Mouse (Mus musculus) forebrain, embryonic 11.5 days (tissue): ENCODE measurements at regions not wholly inside any gene's neighbourhood (a gene's known extent, or its start where the extent isn't known, plus 50 kb on each side); places are given as distances from the start of the nearest gene placed in this dataset.
A peak's percentile ranks its signal among the peaks of the same experiment; 100 is the strongest.

Experiments
- ATAC-seq: fragments of 200-750 bp; cut with Nextera tagmentation; replicated peaks from 2 replicates; pipeline ENCODE4 v1.8.0; 2017; ENCODE audit warnings: moderate TSS enrichment; ENCODE audit not compliant: low FRiP score
- DNase-seq: peaks from one replicate; pipeline ENCODE4 v3.0.0-alpha.2; 2017; ENCODE audit warnings: low spot score
- H3K27ac ChIP-seq: fragments of 300-500 bp; sonication (generic); 2 replicates; pipeline ENCODE4 v1.5.1; 2014; ENCODE audit warnings: low read depth, low read length
- H3K27me3 ChIP-seq: fragments of 300-500 bp; sonication (generic); 2 replicates; pipeline ENCODE4 v1.6.1; 2014; ENCODE audit warnings: mild to moderate bottlenecking, low read length, mixed read lengths; ENCODE audit not compliant: control insufficient read depth, insufficient read depth
- H3K36me3 ChIP-seq: fragments of 300-500 bp; sonication (generic); 2 replicates; pipeline ENCODE4 v1.6.1; 2014; ENCODE audit warnings: mild to moderate bottlenecking, low read length, moderate library complexity, mixed read lengths; ENCODE audit not compliant: control insufficient read depth, insufficient read depth
- H3K4me1 ChIP-seq: fragments of 300-500 bp; sonication (generic); replicated peaks from 2 replicates; pipeline ENCODE4 v1.6.1; 2014; ENCODE audit warnings: low read length, mixed read lengths; ENCODE audit not compliant: control insufficient read depth, insufficient read depth
- H3K4me2 ChIP-seq: fragments of 300-500 bp; sonication (generic); 2 replicates; pipeline ENCODE4 v1.6.1; 2014; ENCODE audit warnings: low read depth, mild to moderate bottlenecking, low read length, moderate library complexity, mixed read lengths; ENCODE audit not compliant: severe bottlenecking
- H3K4me3 ChIP-seq: fragments of 300-500 bp; sonication (generic); 2 replicates; pipeline ENCODE4 v1.5.1; 2014; ENCODE audit warnings: low read depth, low read length
- H3K9ac ChIP-seq: fragments of 300-500 bp; sonication (generic); 2 replicates; pipeline ENCODE4 v1.6.1; 2014; ENCODE audit warnings: low read length
- H3K9me3 ChIP-seq: fragments of 300-500 bp; sonication (generic); 2 replicates; pipeline ENCODE4 v1.6.1; 2016; ENCODE audit warnings: low read length, mixed read lengths; ENCODE audit not compliant: control insufficient read depth
- WGBS: fragments of 180-500 bp; shearing (Covaris S2); extraction: QIAGEN DNeasy Blood & Tissue Kit; methylation state at CpG from one replicate; pipeline ENCODE4 v1.1.7; 2014; 5-methylcytosine and 5-hydroxymethylcytosine counted together

DNA sequence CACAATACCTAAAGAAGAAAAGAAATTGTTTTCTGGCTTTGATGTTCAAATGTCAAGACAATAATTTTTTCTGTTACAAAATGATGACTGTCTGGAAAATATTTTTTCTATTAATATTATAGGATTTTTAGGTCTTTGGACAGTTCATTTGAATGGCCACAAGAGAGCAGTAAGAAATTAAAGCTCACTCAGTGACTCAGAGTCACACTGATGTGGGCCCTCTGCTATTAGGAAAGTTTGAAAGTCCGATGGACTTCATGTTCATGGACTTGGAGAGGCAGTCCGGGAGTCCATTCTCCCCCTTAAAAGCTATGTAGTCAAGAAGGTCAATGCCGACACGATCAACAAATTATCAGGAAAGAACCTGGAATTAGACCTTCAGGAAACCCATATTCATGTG lies 657.0 kb downstream of the Mecom start:
- Histone ChIP-seq H3K9ac (no peak overlapping the region), H3K36me3 (no peaks in the 10 kb centered on the region), H3K27ac (no peak overlapping the region), H3K4me3 (no peak overlapping the region), H3K4me2 (no peak overlapping the region), H3K27me3 (no peaks in the 10 kb centered on the region), H3K9me3 (no peaks in the 10 kb centered on the region), H3K4me1 (no peaks in the 10 kb centered on the region)
- ATAC-seq, result no peak
- no peak for DNase-seq
- 89% methylated on average over 4 of the region's 4 CpGs for WGBS

DNA sequence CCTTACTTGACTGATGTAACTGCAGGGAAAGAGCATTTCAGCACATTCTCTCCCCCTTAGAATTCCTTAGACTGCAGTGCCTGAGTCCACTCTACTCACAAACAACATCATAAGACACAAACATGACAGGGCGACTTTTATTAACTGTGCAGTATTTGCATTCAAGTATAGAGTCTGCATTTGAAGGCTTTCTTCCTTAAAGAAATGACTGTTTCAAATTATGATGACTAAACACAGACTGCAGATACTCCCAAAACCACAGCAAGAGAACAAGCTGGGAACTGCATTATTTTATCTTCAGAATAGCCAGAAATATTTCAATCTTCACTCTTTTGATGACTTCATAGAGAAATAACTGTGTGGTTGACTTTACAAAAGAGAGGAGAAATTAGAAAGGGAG lies 657.5 kb downstream of the Mecom start:
- Histone ChIP-seq H3K27ac (no peak overlapping the region), H3K9ac (no peak overlapping the region), H3K36me3 (no peaks in the 10 kb centered on the region), H3K27me3 (no peaks in the 10 kb centered on the region), H3K9me3 (no peaks in the 10 kb centered on the region), H3K4me3 (no peak overlapping the region), H3K4me1 (no peaks in the 10 kb centered on the region), H3K4me2 (no peak overlapping the region)
- ATAC-seq (no peak), DNase-seq (no peak)
- WGBS, result 90% methylated on average over 1 of the region's 1 CpGs

DNA sequence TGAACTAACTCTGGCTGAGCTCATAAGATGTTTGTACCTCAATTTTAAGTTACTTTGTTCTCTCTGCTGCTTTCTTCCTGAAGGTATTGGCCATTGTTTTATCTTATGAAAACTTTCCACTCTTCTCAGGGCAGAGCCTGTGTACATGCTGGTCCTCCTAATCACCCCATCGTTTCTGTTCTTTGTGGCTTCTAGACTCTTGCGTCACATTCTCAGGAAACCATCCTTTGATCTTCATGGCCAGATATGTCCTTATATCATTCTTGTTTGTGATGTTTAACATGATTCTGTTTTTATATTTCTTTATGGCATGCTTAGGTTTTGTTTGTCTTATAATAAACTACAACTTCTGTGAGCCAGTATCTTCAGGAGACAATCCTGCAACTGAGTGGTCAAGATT lies 658.2 kb downstream of the Mecom start:
- no peaks in the 10 kb centered on the region for H3K36me3 ChIP-seq
- H3K9me3 ChIP-seq, result no peaks in the 10 kb centered on the region
- no peak overlapping the region for H3K4me3 ChIP-seq
- H3K27ac ChIP-seq, result no peak overlapping the region
- H3K4me2 ChIP-seq, result no peak overlapping the region
- 78% methylated on average over 2 of the region's 2 CpGs for WGBS
- H3K4me1 ChIP-seq, result no peaks in the 10 kb centered on the region
- H3K27me3 ChIP-seq, result no peaks in the 10 kb centered on the region
- DNase-seq, result no peak
- no peak overlapping the region for H3K9ac ChIP-seq
- no peak for ATAC-seq

DNA sequence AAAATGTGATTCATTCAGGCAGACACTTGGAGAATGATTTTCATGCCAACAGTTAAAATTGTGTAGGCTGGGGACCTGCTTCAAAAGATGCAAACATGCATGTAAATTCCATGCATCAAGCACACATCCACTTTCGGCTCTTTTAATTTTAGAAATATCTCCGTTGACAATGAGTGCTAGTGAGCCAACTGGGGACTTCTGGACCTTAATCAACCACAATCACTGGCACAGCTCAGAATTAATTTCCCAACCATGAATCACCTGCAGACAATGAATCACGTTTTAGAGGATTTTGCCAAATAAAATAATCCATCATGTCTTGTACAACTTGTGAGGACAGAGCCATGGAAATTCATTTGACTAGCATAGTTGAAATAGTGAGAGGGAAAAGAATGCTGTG lies 667.8 kb downstream of the Mecom start:
- no peaks in the 10 kb centered on the region for H3K27me3 ChIP-seq
- H3K4me1 ChIP-seq, result no peaks in the 10 kb centered on the region
- H3K9ac ChIP-seq, result no peak overlapping the region
- no peaks in the 10 kb centered on the region for H3K36me3 ChIP-seq
- no peak overlapping the region for H3K4me3 ChIP-seq
- no peak overlapping the region for H3K4me2 ChIP-seq
- no peak overlapping the region for H3K27ac ChIP-seq
- WGBS, result 80% methylated on average over 3 of the region's 3 CpGs
- no peak for ATAC-seq
- no peaks in the 10 kb centered on the region for H3K9me3 ChIP-seq
- no peak for DNase-seq

DNA sequence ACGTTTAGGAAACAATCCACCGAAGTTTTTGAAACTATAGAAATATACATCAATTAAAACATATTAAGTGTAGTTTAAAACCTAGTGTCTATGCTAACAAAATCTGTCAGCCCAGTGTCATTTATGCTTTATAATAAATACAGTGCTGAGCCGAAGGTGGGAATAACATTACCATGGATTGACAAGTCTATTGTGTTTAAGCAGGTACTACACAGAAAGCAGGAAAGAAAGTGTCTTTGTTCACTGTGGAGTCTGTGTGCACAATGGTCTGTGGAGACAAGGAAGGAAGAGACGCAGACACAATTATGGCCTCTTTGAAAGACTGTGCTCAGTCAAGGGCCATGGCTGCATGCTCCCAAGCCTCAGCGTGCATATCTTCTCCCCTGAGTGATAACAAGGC lies 672.0 kb downstream of the Mecom start:
- Histone ChIP-seq H3K9me3 (no peaks in the 10 kb centered on the region), H3K27me3 (no peaks in the 10 kb centered on the region), H3K4me1 (no peaks in the 10 kb centered on the region), H3K27ac (no peak overlapping the region), H3K36me3 (no peaks in the 10 kb centered on the region), H3K9ac (no peak overlapping the region), H3K4me3 (no peak overlapping the region), H3K4me2 (no peak overlapping the region)
- 70% methylated on average over 5 of the region's 5 CpGs for WGBS
- no peak for ATAC-seq
- DNase-seq, result no peak

DNA sequence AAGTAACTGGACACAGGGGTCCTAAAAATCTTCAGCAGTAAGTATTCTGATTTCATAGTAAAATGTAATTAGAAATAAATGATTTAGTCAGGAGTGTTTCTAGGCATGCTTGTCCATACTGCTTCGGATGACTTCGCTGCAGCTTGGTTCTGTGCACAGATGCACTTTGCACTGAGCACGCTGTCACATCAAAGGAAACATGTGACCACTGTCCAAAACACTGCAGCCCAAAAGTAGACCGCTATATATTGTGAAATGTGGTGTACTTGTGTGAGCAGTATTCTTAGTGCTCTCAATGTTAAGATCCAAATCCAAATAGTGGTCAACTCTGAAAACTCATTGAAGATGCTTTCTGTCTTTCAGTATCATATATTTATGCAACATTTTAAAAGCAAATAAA lies 685.4 kb downstream of the Mecom start:
- Histone ChIP-seq H3K4me2 (no peak overlapping the region), H3K4me1 (no peaks in the 10 kb centered on the region), H3K9ac (no peak overlapping the region), H3K4me3 (no peak overlapping the region), H3K9me3 (no peaks in the 10 kb centered on the region), H3K27ac (no peak overlapping the region), H3K27me3 (no peaks in the 10 kb centered on the region), H3K36me3 (no peaks in the 10 kb centered on the region)
- DNase-seq, result no peak
- WGBS, result 91% methylated on average over 4 of the region's 4 CpGs
- no peak for ATAC-seq

DNA sequence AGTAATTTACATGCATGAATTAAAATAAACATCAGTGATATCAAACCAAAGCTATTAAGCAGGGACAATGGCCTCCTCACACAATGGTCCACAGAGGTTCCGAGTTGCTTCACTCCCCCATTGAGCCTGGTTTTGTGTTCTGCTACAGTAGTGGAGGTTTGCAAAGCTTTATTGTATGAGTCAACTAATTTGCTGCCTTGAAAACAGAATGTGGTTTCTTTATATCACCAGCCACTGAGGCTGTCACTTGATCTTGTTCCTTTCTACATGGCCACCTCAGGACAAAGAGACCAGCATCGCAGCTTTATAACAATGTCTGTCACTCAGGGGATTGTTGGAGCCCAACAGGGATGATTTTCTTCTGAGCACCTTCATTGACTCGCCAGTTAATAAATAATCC lies 695.3 kb downstream of the Mecom start:
- ATAC-seq (peak; percentile 61; the same call in 1 of the 2 replicates), DNase-seq (no peak)
- WGBS, result 11% methylated on average over 3 of the region's 3 CpGs

DNA sequence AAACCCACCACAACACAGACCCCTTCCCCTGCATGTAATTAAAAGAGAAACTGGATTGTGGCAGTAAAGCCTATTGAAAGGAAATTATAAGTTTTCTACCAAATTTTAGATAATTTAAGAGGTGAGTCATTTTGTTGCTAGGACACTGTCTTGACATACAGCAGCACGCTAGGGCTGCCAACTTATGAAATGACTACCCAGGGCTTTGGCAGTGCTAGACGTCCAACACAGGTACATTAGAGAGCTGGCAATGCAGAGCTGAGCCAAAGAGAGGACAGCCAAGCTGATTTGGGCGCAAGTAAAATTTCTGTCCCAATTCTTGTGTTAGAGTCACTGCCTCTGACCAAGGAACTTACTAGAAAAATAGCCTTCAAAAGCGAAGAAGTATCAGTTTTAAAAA lies 712.4 kb downstream of the Mecom start:
- H3K4me1 ChIP-seq, result no peaks in the 10 kb centered on the region
- H3K27me3 ChIP-seq, result no peaks in the 10 kb centered on the region
- no peak overlapping the region for H3K9ac ChIP-seq
- no peak overlapping the region for H3K27ac ChIP-seq
- H3K36me3 ChIP-seq, result no peaks in the 10 kb centered on the region
- no peak for ATAC-seq
- no peak for DNase-seq
- WGBS, result 81% methylated on average over 4 of the region's 4 CpGs
- no peaks in the 10 kb centered on the region for H3K9me3 ChIP-seq
- H3K4me3 ChIP-seq, result no peak overlapping the region
- H3K4me2 ChIP-seq, result no peak overlapping the region

More for the DNA sequence above, 695.3 kb downstream of the Mecom start:
- no peaks in the 10 kb centered on the region for H3K27me3 ChIP-seq
- no peaks in the 10 kb centered on the region for H3K36me3 ChIP-seq
- H3K9me3 ChIP-seq, result no peaks in the 10 kb centered on the region
- no peak overlapping the region for H3K9ac ChIP-seq
- no peak overlapping the region for H3K27ac ChIP-seq
- no peak overlapping the region for H3K4me3 ChIP-seq
- H3K4me1 ChIP-seq, result peaks cover 5% of the 10 kb centered on the region; the same call in 1 of the 2 replicates
- H3K4me2 ChIP-seq, result no peak overlapping the region

DNA sequence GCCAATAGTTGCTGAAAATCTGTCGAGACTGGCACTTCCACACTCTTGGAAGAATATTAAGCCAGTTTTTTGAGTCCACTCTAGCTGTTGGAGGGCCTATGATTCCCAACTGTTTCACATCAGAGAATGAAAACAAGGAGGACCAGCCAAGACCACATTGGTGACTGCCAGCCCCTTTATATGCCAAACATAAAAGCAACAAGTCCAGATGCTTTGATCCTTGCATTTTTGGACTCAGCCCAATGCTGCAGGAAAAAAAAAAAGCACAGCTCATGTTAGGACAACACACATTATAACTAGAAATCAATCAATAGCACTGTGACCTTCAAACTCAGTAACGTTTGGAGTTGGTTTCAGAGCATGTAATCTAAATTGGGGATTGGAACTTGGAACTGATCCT lies 712.9 kb downstream of the Mecom start:
- Histone ChIP-seq H3K4me2 (no peak overlapping the region), H3K4me3 (no peak overlapping the region), H3K9me3 (no peaks in the 10 kb centered on the region), H3K27me3 (no peaks in the 10 kb centered on the region), H3K36me3 (no peaks in the 10 kb centered on the region), H3K9ac (no peak overlapping the region), H3K4me1 (no peaks in the 10 kb centered on the region), H3K27ac (no peak overlapping the region)
- 74% methylated on average over 2 of the region's 2 CpGs for WGBS
- ATAC-seq (no peak), DNase-seq (no peak)
